Mouse (Mus musculus) ovary, postnatal 14 days (tissue): ENCODE data around the gene Amy2a3.
"Not testable (repeated sequence)": the region's sequence is repeated elsewhere in the genome, so short reads cannot be mapped to it uniquely, and the experiment has no call there.

Experiments
- DNase-seq: peaks from one replicate; pipeline ENCODE4 v3.0.0; 2022; ENCODE audit warnings: low spot score

Gene Amy2a3

DNA sequence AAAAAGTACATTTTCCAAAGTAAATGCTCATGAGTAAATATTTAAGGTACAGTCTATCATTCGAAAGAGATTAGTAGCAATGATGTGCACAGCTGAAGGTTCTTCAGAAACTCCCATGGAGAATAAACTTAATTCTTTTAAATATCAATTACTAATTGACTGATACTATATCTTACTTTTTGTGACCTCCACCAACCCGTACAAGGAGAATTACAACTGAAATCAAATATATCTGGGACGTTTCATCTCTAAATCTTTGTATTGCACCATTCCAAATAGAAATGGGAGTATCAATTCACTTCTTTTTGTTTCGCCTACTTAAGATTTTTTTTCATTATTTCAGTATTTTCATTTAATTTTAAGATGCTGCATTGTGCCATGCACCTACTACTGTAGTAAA is at the start of gene Amy2a3:
Gene Amy2a3, minus strand, starts transcription at position 101 of the 400 bp plus-strand sequence.
- not testable (repeated sequence) for DNase-seq

DNA sequence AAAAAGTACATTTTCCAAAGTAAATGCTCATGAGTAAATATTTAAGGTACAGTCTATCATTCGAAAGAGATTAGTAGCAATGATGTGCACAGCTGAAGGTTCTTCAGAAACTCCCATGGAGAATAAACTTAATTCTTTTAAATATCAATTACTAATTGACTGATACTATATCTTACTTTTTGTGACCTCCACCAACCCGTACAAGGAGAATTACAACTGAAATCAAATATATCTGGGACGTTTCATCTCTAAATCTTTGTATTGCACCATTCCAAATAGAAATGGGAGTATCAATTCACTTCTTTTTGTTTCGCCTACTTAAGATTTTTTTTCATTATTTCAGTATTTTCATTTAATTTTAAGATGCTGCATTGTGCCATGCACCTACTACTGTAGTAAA is 32.7 kb upstream of the Amy2a3 start, which contains the start of gene Amy2a2:
Gene Amy2a2, minus strand, starts transcription at position 101 of the 400 bp plus-strand sequence.
- not testable (repeated sequence) for DNase-seq

DNA sequence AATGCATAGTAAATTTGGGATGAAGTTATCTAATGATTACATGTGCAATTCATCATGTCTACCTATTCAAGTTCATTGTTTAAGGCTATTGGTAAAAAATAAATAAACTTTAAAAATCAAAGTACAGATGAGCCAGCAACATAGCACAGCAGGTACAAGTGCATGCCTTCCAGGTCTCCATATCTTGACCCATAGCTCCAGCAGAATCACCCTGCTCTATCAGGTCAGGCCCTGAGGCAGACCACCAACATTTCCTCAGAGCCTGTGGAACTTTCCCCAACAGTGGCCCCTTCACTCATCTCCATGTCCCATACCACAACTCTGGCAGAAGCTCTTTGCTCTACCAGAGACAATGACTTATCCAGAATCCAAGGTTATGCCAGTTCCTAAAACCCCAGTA is 21.6 kb upstream of the Amy2a3 start:
- DNase-seq = not testable (repeated sequence)

DNA sequence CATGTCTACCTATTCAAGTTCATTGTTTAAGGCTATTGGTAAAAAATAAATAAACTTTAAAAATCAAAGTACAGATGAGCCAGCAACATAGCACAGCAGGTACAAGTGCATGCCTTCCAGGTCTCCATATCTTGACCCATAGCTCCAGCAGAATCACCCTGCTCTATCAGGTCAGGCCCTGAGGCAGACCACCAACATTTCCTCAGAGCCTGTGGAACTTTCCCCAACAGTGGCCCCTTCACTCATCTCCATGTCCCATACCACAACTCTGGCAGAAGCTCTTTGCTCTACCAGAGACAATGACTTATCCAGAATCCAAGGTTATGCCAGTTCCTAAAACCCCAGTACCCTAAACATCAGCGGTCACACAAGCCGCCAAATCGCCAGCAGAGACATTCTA is 10.9 kb downstream of the Amy2a3 start:
- DNase-seq = not testable (repeated sequence)

DNA sequence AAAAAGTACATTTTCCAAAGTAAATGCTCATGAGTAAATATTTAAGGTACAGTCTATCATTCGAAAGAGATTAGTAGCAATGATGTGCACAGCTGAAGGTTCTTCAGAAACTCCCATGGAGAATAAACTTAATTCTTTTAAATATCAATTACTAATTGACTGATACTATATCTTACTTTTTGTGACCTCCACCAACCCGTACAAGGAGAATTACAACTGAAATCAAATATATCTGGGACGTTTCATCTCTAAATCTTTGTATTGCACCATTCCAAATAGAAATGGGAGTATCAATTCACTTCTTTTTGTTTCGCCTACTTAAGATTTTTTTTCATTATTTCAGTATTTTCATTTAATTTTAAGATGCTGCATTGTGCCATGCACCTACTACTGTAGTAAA is 32.5 kb downstream of the Amy2a3 start, which contains the start of gene Amy2a4:
Gene Amy2a4, minus strand, starts transcription at position 101 of the 400 bp plus-strand sequence.
- DNase-seq = not testable (repeated sequence)

DNA sequence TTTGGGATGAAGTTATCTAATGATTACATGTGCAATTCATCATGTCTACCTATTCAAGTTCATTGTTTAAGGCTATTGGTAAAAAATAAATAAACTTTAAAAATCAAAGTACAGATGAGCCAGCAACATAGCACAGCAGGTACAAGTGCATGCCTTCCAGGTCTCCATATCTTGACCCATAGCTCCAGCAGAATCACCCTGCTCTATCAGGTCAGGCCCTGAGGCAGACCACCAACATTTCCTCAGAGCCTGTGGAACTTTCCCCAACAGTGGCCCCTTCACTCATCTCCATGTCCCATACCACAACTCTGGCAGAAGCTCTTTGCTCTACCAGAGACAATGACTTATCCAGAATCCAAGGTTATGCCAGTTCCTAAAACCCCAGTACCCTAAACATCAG is 43.6 kb downstream of the Amy2a3 start:
- DNase-seq = not testable (repeated sequence)

DNA sequence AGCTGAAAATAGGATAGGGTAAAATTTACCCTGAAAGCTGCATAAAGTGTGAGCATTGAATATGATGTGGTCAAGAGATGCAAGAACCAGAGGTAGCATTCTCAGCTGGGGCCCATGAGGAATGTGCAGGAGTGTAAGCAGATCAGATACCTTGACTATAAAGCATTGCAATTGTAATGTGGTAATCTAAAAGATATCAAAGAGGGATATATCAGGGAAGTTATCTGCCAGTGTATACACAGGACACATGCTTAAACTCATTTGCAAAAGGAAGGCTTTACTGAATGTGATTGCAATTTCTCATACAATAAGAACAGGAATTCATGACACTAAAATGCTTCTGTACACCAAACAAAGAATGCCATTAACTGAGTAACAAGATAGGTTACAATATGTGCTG is 44.3 kb downstream of the Amy2a3 start:
- not testable (repeated sequence) for DNase-seq
